Mouse (Mus musculus): ENCODE results near the gene Lmbr1.
"Not testable (repeated sequence)": the region's sequence is repeated elsewhere in the genome, so short reads cannot be mapped to it uniquely, and the experiment has no call there.

Lmbr1 gene

DNA sequence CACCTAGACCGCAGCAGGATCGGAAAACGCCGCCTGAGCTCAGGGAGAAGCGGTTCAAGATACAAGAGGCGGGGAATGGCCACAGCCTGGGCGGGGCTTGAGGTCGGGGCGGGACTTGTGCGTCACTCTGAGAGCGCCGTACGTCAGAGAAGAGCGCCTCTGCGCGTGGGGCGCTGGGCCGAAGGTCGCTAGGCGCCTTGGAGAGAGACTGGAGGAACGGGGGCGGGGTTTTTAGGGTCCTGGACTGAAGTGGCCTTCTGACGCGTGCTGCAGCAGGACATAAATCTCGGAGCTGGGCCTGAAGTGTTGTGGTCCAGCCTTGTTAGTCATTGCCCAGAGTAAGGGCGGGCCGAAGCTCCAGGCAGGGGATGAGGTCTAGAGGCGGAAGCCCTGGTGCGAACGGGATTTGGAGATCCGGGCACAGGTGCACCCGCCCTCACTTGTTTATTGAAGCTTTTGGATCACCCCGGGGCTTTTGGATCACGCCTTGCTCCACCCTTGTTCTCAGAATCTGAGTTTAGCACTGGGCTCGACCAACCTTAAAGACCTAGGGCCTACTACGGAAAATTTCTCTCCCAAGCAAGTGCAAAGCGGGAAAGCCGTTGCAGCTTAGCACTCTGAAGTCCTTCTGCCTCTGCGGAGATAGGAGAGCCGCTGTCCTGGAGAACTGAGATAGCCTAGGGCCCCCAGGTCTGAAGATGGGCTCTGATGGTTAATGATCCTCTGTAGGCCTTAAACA, at the start of gene Lmbr1:
TSS of gene Lmbr1 (minus strand) at position 93 of the 739 bp plus-strand sequence.
- DNase-seq, result peak; percentile 88

DNA sequence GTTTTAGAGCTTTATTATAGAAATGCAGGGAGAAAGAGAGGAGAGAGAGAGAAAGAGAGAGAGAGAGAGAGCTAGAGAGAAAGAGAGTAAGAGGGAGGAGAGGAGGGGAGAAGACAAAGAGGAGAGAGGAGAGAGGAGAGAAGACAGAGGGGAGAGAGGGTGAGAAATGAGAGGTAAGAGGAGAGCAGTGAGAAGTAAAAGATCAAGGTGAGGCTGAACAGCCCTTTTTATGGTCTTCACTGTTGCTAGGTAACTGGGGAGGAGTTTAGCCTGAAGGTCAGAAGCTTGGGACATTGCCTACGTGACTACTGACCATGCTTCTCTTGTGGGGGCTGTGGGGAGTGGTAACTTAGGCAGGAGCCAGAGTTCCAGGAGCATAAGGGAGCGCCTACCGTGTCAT, 45.1 kb upstream of the Lmbr1 start:
- not testable (repeated sequence) for DNase-seq

DNA sequence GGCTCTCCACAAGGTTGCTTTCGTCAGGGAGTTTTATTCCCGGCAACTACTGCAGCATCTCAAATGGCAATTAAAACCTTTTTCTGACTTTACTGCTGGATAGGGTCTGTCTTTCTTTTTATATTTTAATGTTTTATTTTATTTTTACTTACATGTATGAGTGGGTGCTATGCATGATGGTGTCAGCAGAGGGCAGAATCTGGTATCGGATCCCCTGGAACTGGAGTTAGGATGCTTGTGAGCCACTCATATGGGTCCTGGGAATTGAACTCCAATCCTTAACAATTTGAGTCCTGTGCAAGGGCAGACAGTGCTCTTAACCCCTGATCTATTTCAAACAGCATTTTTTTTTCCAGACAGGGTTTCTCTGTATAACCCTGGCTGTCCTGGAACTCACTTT, 34.9 kb upstream of the Lmbr1 start:
- DNase-seq, result no peak

DNA sequence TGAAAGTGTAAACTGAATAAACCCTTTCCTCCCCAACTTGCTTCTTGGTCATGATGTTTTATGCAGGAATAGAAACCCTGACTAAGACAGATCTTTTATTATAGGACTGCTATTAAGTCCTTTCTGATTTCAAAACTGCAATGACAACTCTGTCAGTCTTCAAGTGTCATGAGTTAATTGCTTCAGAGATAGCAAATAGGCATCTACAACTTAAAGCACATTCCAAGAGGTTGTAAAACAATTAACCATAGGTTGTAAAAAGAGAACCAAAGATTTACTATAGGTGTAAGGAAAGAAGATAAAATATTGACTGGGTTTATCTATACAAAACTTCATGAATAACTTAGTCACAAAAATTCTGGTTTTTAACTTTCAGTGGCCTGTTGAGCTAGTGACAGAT, 32.7 kb upstream of the Lmbr1 start:
- no peak for DNase-seq

DNA sequence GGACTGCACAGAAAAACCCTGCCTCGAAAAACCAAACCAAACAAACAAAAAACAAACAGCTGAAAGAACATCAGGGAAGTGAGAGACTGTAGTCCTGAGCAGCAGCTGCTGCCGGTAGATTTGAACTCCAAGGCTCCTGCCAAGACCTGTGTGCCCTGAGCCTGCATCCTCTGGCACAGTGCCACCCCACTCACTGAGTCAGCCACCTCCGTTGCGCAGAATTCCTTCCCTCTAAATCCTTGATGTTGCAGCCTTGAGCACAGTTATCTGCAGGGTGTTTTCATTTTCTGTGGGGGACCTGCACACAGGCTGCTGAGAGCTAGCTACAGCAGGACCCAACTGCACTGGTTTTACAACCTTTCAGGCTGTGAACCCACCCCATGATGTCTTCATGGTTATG, 20.2 kb upstream of the Lmbr1 start:
- DNase-seq, result no peak

DNA sequence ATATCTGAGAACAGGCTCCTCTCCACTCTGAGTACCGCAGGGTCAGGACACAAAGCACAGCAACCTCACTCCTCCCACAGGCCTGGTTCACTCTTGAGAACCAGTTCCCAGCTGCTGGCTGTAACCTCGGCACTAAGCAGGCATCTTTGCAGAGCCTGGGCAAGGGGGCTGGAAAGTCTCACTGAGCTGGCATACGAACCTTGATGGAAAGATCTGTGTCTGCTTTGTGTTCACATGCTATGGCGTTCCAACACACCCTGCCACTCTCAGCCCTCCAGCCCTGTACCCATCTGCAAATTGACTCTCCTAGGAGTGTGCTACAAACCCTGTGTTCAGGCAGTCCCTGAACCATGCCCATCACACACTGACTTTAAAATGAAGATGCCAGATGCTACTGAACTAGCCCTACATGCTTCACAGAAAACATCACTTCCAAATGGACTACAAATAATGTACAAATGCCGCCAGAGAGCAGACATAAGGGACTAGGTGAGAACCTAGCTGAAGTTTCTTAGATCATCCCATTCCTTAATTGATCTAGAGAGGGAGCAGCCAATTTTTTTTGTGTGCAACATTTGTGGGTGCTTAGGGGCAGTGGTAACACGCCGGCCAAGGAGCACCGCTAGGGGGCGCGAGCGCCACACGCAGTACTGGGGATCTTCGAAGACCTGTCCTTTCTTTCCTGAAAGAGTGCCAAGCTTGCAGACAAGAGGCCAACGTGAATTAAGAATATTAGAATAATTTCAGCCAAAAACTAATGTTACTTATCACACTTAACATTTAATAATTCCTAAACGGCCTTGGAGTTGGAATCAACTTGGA, 11.0 kb upstream of the Lmbr1 start:
- peak; percentile 71 for DNase-seq

DNA sequence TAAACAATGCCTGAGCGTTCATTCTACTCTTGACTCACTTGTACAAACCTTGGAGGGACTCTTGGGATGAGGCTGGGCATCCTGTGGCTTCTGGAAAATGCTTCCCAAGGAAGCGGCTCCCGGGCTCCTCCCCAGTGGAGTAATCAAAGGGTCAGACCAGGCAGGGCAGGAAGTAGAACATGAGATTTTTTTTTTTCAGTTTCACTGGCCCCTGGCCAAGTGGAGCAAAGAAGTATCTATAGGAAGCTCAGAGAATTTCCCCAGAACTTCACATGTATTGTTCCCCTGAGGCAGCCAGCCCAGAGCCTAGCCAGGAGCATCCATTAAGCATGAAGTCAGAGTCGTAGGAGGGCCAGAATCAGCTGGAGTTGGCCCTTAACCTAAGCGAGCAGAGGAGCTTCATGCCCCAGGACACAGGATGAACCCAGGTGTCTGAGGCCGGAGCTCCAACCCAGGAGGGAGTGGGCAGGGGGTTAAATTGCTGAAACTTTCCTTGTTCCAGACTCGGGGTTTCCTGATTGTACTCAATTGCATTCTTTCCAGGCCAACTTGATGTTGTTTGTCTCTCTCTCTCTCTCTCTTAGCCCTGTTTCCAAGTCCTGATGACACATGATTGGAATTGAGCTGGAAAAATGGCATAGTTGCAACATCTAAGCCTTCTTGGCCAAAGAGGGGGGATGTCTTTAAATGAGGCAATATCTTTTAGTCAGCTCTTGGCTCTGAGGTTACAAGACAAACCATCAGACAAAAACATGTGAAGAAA, 10.2 kb upstream of the Lmbr1 start:
- no peak for DNase-seq

DNA sequence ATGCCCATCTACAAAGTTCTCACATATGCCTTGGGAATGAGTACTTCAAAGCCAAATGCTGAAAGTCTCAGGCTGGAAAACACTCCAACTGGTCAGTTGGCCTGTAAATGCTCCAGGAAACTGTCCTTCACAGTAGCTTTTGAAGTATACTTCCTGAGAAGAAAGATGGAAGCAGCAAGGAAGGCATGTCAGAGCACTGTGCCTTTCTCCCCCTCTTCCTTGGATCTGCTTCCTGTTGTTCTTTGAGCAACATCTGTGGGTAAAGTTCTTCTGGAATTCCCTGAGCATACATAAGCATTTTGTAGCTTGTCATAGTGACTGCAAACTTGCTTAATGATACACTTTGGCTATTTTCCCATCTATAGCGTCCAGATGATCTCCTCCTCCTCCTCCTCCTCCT, 9.4 kb upstream of the Lmbr1 start:
- DNase-seq, result no peak

DNA sequence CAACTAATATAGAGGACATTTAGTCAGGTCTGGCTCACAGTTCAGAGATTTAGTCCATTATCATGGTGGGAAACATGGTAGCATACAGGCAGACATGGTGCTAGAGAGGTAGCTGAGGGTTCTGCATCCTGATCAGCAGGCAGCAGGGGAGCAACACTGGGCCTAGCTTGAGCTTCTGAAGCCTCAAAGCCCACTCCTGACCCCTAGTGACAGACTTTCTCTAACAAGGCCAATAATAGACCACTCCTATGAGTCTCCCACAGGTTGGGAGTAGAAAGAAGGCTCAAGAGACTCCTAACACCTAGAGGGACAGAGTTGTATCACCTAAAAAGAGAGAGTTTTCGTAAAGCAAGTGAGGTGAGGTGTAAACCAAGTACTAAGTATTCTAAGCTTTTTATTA, 4.6 kb upstream of the Lmbr1 start:
- no peak for DNase-seq

DNA sequence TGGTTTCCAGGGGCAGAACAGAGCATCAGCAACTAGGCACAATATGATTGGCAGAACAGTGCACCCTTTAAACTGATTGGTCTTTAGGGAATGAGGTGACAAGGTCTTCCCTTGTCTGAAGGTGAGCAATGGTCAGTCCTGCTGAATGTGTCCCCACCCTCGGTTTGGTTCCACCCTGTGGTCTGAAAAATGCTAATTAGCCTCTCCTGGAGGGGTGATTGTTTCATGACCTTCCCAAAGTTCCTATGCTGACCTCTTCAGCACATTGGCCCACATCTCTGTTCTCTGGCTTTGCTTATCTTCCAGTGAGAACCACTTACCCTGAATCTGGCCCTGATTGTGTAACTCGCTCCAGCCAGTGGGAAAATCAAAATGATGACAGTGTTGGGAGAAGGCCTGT, 1.9 kb upstream of the Lmbr1 start:
- DNase-seq, result no peak

DNA sequence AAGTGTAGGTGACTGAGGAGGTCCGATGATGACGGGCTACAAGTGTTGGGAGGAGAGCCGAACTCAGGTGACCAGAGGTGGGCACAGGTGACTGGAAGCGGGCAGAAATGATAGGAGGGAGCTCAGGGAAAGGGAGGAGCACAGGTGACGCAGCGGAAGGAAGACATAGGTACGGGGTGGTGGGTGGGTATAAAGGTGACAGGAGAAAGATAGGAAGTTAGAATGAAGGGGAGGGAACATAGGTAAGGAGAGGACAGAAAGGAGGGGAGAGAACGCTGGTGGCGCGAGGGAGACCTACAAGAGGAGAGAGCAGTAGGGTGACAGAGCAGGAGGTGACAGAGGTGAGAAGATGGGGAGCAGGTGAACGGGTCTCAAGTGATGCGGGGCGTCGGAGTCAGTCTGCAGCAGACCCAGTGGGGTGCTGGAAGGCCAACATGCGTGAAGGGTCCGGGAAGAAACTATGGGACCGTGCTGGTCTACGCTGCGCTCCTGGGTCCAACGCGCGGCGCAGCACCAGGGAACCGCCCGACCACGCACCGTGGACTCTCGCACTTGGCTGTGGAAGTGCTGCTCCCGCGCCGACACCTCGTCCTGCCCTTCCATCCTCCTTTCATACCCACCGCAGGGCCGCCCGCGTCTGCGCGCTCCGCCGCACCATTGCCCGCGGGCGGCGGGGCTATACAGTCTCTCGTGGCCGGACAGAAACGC, 446 bp downstream of the Lmbr1 start:
- peak; percentile 6 for DNase-seq

DNA sequence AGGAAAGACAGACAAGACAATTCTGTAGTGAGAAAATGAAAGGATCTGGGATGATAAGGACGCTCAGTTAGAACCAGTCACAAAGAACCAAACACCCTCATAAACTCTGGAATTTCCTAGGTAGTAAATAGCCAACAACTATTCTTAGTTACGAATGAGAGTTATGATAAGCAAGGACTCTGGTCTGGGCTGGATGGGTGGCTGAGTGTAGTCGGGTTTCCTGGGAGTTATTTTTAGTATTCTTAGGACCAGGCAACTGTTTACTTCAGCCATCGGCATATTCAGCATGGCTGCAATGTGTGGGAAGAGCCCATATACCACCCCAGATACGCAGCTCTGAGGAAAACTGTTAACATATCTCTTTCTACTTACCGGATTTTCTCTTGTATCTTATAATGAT, 14.7 kb downstream of the Lmbr1 start:
- DNase-seq, result no peak

DNA sequence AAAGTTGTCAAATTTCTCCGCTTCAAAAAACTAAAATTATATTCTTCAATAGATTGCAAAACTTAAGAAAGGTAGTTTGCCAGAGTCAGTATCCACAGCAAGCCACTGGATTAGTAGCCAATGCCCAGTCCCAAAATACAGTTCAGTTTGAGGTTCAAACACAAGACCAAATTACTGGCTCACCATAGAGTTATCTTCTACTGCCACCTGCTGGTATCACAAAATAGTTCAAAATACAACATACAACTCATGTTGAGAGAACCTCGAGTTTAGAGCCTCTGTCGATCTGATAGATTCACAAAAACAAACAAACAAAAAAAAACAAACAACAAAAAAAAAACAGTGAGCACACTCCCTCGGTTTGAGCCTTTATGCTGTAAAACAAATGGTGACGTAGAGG, 42.4 kb downstream of the Lmbr1 start:
- DNase-seq, result no peak

DNA sequence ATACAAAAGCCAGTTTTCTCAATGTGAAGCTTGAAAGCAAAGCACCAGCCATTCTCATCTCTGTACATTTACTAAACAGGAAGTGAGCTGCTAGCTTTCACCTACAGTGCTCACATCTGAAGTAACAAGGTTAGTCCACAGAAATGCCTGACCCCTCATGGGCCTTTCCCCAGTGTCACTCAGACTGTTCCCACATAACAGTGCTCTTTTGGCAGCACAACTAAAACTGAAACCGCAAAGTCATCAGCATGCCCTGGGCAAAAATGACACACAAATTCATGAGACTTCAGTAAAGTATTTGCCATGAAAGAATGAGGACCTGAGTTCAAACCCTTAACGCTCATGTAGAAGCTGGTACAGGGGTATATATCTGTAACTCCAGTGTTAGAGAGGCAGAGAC, 55.7 kb downstream of the Lmbr1 start:
- no peak for DNase-seq

DNA sequence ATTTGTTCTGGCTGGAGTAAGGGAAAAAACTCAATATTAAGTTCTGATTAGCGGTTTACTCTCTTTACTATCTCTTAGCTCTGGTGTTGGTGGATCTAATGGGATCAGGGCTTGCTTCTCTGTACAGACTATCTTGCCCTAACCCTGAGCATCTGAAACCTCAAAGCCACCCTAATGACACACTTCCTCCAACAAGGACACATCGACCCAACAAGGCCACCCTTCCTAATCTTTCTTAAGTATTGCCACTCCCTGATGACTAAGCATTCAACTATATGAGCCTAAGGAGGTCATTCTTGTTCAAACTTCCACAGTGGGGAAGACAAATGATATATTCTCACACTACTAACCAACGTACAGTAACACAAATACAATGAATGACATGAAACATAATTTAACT, 69.0 kb downstream of the Lmbr1 start:
- no peak for DNase-seq

DNA sequence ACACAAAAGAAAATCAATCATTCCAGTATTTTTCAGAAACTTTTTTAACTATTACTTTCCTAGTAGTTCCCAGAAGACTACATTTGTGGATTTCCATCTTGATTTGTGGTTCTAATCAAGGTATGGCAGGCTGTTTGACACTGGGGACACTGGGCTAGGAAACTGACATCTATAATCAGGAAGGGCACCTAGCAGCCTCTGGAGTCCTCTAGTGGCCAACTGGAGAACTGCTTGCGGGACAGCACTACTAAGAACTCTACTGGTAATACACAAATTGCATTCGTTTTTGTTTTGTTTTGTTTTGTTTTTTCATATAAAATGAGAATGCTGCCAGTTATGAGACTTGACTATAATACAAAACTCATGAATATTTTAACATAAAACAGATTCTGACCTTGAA, 85.0 kb downstream of the Lmbr1 start:
- peak; percentile 48 for DNase-seq

DNA sequence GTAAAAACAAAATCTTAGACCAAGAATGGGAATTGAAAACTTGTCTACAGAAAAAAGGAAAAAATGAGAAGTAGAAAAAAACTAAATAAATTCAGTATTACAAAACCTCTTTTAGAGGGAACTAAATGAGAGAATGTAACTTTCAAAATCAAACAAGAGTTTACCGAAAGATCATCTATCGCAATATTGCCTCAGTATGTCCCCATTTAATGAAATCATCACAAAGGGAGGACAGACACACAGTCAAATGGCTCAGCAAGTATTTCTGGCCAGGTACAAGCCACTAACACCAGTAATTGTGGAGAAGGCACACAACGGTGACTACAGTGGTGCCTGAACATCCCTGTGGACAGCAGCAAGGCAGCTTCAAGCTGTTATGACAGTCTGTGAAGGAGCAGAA, 88.1 kb downstream of the Lmbr1 start:
- DNase-seq, result no peak

DNA sequence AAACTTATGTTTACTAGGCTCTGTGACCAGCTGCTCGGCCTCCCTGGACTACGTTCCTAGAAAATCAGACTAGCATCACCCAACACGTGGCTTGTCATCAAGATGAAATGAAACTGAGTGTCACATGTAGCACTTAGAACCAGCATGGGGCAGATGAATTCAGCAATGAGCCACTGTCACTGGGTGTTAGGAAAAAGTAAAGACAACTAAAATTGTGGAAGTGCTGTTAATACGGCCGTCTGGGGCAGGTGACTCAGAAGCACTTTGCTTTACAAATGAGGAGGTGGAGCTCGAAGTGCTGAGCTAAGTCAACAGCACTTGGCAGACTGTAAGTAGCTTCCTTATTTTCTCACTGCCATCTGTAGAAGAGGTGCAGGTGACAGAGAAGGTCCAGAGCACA, 88.5 kb downstream of the Lmbr1 start:
- no peak for DNase-seq

DNA sequence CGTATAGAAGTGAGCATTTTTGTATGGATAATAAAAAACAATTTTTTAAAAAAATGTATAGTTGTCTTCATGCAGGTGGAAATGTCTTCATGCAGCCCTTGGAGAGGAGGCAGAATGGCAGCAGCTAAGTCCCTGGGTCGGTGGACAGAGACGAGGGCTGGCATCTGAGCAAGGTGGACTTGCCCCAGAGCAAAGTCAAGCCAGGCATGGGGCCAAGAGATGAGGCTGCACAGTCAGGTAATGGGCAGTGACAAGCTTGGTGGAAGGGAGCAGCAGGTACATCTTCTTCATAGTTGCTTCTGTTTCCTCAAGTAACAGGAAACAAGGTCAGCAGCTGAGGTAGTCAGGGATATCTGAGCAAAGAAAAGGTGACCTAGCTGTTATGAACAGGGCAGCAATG, 97.1 kb downstream of the Lmbr1 start:
- DNase-seq, result no peak

DNA sequence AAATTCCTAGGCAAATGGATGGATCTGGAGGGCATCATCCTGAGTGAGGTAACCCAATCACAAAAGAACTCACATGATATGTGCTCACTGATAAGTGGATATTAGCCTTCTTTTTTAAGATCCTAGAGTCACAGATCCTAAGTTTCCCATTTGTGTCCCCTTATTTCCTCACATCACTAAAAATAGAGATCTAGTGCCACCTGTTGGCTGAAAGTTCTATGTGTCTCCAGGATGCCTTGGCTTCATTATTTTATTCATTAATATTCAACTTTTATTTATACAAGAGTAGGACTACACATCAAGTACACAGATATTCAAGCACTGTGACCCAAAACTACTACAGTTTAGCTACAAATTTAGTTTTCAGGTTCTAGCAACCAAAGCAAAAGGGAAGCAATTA, 103.4 kb downstream of the Lmbr1 start:
- no peak for DNase-seq

DNA sequence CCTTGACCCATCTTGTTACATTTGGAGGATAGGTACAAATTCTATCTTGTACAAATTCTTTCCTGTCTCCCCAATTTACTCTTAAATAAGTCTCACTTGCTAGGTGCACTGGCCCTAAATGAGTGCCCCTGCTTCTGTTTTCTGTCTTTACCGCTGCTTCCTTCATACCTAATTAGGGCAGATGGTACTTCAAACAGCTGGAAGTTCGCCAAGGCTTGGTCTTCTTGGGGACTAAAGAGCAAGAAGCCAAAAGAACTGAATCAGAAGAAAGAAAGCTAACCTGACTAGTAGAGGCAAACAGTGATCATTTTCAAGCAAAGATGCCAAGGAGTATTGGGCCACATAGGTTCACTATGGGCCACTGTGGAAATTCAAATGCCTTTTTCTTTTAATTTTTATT, 104.8 kb downstream of the Lmbr1 start:
- DNase-seq, result no peak

DNA sequence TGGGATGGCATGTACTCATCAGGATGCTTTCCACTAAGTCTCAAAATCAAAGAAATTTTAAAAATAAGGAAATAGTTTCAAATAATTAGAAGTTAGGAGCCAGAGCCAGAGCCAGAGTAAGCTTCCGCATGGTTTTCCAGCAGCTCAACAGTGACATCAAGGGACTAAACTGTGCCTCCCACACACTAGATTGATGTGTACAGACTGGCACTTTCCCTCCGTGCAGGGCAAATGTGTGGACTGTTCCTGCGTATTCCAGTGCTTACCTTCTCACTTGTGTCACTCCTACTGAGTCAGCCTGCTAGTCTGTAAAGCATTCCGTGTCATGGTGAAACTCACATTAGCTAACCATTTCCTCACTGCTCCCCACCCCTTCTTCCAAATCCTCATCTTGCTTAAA, 107.3 kb downstream of the Lmbr1 start:
- DNase-seq, result no peak

DNA sequence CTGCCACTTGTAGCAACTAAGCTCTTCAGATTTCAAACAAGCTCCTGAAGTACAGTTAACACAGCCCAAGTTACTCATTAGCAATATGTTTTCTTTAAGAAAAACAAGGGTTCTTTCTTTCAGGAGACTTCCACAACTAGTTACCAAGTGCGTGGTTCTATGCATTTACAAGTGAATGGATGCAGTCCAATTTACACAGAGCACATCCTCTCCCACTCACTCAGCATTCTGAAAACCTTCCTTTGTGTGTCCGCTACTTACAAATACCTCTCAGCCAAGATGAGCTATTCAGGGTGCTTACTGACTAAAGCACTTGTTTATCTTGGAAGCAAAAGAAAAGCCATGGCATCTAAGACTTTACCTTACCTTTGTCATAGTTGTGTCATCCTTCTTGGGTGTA, 124.3 kb downstream of the Lmbr1 start:
- no peak for DNase-seq
